10 mouse cellular contexts compared by ENCODE assay signal in the genomic region with DNA sequence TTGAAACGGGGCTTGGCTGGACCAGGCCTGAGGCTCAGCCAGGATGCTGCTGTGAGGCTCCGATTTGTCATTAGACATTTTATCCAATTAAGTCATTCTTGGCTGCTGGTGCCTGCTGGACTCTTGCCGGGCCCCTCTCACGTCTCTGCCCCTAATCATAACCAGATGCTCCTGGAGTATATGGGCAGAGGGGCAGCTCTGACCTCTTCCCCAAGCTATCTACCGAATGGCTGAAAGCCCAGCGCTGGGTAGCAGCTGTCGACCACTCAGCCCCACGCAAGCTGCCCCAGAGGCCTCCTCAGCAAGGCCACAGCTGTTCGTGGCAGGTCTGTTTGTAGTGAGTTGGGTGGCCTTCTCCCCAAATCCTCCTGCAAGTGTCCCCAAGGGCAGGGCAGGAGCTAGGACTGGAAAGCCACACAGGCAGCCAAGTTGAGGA. TPM values are rescaled to one million over a fixed set of nuclear protein-coding genes. Genes with fewer than 3 reads are reported as not detected.
DNase-seq lines count a peak whose midpoint lies in the region; ATAC-seq lines count a peak whose summit lies in the region.
"Had no signal": no experiment of that assay in that cellular context is flagged by ENCODE, and none has a peak within 500 bp of the region (broad histone marks: within the 10 kb centered on the region; RNA-seq: fewer than 3 reads in every experiment).

No protein-coding gene starts in this region.

- peak overlapping the region; percentile 24; the same call in 1 of the 2 replicates for H3K27ac ChIP-seq in hindbrain, embryonic 13.5 days
- H3K27ac ChIP-seq in hindbrain, embryonic 11.5 days (ENCODE audit: low read depth, low read length): no peak overlapping the region
- H3K27ac ChIP-seq: liver, embryonic 14.5 days had no signal

- no peak overlapping the region for H3K9ac ChIP-seq in hindbrain, embryonic 13.5 days
- H3K9ac ChIP-seq in hindbrain, embryonic 11.5 days (ENCODE audit: low read depth, low read length): no peak overlapping the region
- H3K9ac ChIP-seq: liver, embryonic 14.5 days had no signal

- peaks cover 3% of the 10 kb centered on the region for H3K4me1 ChIP-seq in hindbrain, embryonic 13.5 days (replicated peaks)
- no peaks in the 10 kb centered on the region; the same call in 1 of the 2 replicates for H3K4me1 ChIP-seq in hindbrain, embryonic 11.5 days (replicated peaks; ENCODE audit: control insufficient read depth, insufficient read depth, low read length)

- no peaks in the 10 kb centered on the region for H3K36me3 ChIP-seq in hindbrain, embryonic 13.5 days
- H3K36me3 ChIP-seq in hindbrain, embryonic 11.5 days (ENCODE audit: control insufficient read depth, insufficient read depth, low read length): no peaks in the 10 kb centered on the region

- 59% methylated on average over 9 of the region's 9 CpGs for WGBS in hindbrain, embryonic 13.5 days
- WGBS in hindbrain, embryonic 11.5 days: 55% methylated on average over 9 of the region's 9 CpGs

- peaks cover 24% of the 10 kb centered on the region for H3K27me3 ChIP-seq in hindbrain, embryonic 13.5 days
- peaks cover 9% of the 10 kb centered on the region for H3K27me3 ChIP-seq in hindbrain, embryonic 11.5 days (ENCODE audit: control insufficient read depth, insufficient read depth, low read length)

- no peak overlapping the region for H3K4me3 ChIP-seq in hindbrain, embryonic 13.5 days
- no peak overlapping the region for H3K4me3 ChIP-seq in hindbrain, embryonic 11.5 days (ENCODE audit: low read depth, low read length)

- no peak for DNase-seq in hindbrain, embryonic 11.5 days (ENCODE audit: low spot score)
- peak; percentile 78 for DNase-seq in Muller cell, postnatal 12 days (ENCODE audit: inconsistent ontology term)
- DNase-seq in gastrocnemius, adult 18-20 months (ENCODE audit: low spot score): peak; percentile 75
- peak; percentile 33 for DNase-seq in hindlimb bud, embryonic 11.5 days (ENCODE audit: extremely low spot score, low read depth, low spot score)
- no peak for DNase-seq in right cerebral cortex, postnatal 36 days (ENCODE audit: low spot score in 2 of 2)
- DNase-seq in urinary bladder, postnatal 14 days (ENCODE audit: low spot score): no peak
- DNase-seq in layer of hippocampus, postnatal 36 days: no peak
- DNase-seq: kidney, adult 8-10 months had no signal

- H3K9me3 ChIP-seq in hindbrain, embryonic 13.5 days: no peaks in the 10 kb centered on the region
- H3K9me3 ChIP-seq in hindbrain, embryonic 11.5 days (ENCODE audit: control insufficient read depth, low read length): no peaks in the 10 kb centered on the region

- no peak overlapping the region for H3K4me2 ChIP-seq in hindbrain, embryonic 13.5 days
- no peak overlapping the region for H3K4me2 ChIP-seq in hindbrain, embryonic 11.5 days (replicated peaks; ENCODE audit: low read depth, low read length)

- ATAC-seq in hindbrain, embryonic 13.5 days (ENCODE audit: low FRiP score): no peak
- ATAC-seq in hindbrain, embryonic 11.5 days (ENCODE audit: low FRiP score): no peak

RNA-seq across cellular contexts. Expression of a gene that starts 5.7 kb away (rescaled TPM):
- polyA plus RNA-seq in hindbrain, embryonic 13.5 days (2015; fragmentation: Nextera tagmentation; extraction: Ambion mirVana): 0.60 and 0.89 TPM in 2 replicates
- 0.18 and 0.28 TPM in 2 replicates for polyA plus RNA-seq in hindbrain, embryonic 11.5 days (2014; fragmentation: Nextera tagmentation; extraction: Ambion mirVana)
- 1 to 10 TPM; 2.1 to 2.6 TPM for total RNA-seq in gastrocnemius, adult 18-20 months (2021)
- 10 to 100 TPM in 1 of 2 experiments, 1 to 10 TPM in 1; 8.2 to 10.0 TPM for total RNA-seq in layer of hippocampus, postnatal 36 days (2021)

RNA-seq across cellular contexts. Expression of a gene that starts 15.4 kb away (rescaled TPM):
- 10.7 TPM in 2 replicates for polyA plus RNA-seq in hindbrain, embryonic 13.5 days (2015; fragmentation: Nextera tagmentation; extraction: Ambion mirVana)
- polyA plus RNA-seq in hindbrain, embryonic 11.5 days (2014; fragmentation: Nextera tagmentation; extraction: Ambion mirVana): 9.5 and 10.2 TPM in 2 replicates
- total RNA-seq in gastrocnemius, adult 18-20 months (2021): under 1 TPM in 1 of 2 experiments, not detected in 1; 0.26 TPM
- 1 to 10 TPM; 1.0 to 1.1 TPM for total RNA-seq in layer of hippocampus, postnatal 36 days (2021)

RNA-seq across cellular contexts. Expression of a gene that starts 42.3 kb away (rescaled TPM):
- 51.6 and 57.4 TPM in 2 replicates for polyA plus RNA-seq in hindbrain, embryonic 13.5 days (2015; fragmentation: Nextera tagmentation; extraction: Ambion mirVana)
- polyA plus RNA-seq in hindbrain, embryonic 11.5 days (2014; fragmentation: Nextera tagmentation; extraction: Ambion mirVana): 13.1 and 18.3 TPM in 2 replicates
- 100 to 1,000 TPM; 167 to 198 TPM for total RNA-seq in gastrocnemius, adult 18-20 months (2021)
- total RNA-seq in layer of hippocampus, postnatal 36 days (2021): 100 to 1,000 TPM; 135 TPM

RNA-seq across cellular contexts. Expression of a gene that starts 46.0 kb away (rescaled TPM):
- polyA plus RNA-seq in hindbrain, embryonic 13.5 days (2015; fragmentation: Nextera tagmentation; extraction: Ambion mirVana): 689 and 706 TPM in 2 replicates
- 970 and 990 TPM in 2 replicates for polyA plus RNA-seq in hindbrain, embryonic 11.5 days (2014; fragmentation: Nextera tagmentation; extraction: Ambion mirVana)
- total RNA-seq in gastrocnemius, adult 18-20 months (2021): 100 to 1,000 TPM; 457 to 462 TPM
- 100 to 1,000 TPM; 586 to 604 TPM for total RNA-seq in layer of hippocampus, postnatal 36 days (2021)

Comparison
In these comparisons a context has a peak if more than half of its experiments do, and no peak if none do; other contexts are left out.
1. DNase-seq: peak in Muller cell, postnatal 12 days (single experiment), gastrocnemius, adult 18-20 months (single experiment) and hindlimb bud, embryonic 11.5 days (single experiment); none in hindbrain, embryonic 11.5 days (single experiment), right cerebral cortex, postnatal 36 days (0 of 2), urinary bladder, postnatal 14 days (single experiment) and layer of hippocampus, postnatal 36 days (0 of 2).